Mouse (Mus musculus): ENCODE results near the gene St6galnac6. TPM values are rescaled to one million over a fixed set of nuclear protein-coding genes. Genes with fewer than 3 reads are reported as not detected.

The St6galnac6 gene
- polyA plus RNA-seq (2015; fragmentation: Nextera tagmentation; extraction: Ambion mirVana) = 21.6 and 23.7 TPM in 2 replicates

GRCm38 (mm10) chr2:32599409-32599808 is at the start of gene St6galnac6:
TSS of gene St6galnac6 (plus strand) at chr2:32599709.

DNA sequence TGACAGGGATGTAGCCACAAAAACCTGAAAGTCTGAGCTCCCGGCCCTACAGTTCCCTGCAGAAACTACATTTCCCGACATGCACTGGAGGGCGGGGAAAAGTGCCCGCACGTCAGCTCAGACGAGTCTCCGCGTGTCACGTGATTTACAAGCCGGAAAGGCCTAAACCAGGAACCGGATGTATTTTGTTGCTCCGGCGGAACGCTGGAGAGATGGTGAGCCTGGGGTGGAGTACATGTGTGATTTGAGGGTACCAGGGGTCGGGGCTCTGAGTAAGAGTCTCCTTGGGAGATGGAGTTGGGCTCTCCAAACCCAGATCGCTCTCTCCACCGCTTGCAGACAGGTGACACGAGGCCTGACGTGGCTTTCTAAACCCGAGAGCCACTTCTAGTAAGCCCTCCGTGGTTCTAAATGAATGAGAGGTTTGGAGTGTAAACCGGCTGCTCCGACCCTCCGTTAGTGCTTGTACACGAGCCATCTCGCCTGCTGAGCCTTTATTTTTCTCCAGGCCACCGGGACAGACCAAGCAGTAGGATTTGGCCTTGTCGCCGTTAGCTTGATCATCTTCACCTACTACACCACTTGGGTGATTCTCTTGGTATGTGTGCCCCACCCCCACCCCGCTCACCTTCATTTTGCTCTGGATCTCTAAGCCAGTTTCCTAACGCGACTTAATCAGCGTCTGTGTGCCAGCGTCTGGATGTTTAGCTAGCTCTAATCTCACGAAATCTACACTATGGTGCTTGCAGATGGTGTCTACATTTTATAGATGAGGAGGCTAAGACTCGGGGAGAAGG is 28.6 kb upstream of the St6galnac6 start, which contains the start of gene Dpm2:
Gene Dpm2, plus strand, starts transcription at position 161 of the 797 bp plus-strand sequence.

DNA sequence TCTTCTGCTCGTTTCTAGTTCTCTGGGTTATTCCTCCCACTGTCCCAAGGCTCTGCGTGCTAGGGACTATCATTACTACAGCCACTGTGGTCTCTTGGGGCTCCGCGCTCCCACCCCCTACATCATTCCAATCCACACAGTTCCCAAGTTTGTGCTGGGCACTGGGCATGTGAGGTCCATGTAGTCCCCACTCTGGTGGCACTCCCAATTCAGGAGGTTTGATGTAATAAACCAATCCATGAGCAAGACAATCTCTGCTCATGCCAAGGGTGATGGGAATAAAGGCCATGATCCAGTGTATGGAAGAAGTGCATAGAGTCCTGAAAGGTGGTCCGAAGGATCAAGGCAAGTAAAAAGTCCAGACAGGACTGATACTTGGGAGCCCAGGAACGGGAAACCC is 25.0 kb upstream of the St6galnac6 start, which contains the start of gene Pip5kl1:
Gene Pip5kl1, plus strand, starts transcription at position 301 of the 400 bp plus-strand sequence.

DNA sequence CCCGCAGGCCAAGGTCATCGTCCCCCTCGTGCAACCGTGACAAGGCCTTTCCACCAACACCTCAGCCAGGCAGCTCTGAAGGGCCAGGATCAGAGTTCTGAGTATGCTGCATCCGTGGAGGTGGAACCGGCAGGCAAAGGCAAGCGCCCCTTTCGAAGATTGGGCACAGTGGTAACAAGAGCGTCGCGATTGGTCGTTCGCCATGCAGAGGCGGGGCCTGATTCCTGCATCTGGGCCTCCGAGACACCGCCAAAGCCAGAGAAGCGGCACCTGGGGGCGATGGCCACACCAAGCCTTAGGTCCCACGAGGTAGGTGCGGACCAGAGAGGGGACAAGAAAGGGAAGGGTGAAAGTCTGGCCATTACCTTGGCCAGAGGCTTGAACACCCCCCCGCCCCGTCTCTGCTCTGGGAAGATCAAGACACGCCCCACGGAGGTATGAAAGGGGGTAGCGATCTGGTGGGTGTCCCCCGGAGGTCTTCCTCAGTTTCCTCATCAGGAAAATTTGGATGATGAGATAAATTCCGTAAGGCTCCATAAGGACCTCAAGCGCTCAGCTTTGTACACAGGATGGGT is 23.8 kb upstream of the St6galnac6 start, which contains the start of gene 9430097D07Rik:
Gene 9430097D07Rik, minus strand, starts transcription at position 99 of the 575 bp plus-strand sequence.

GRCm38 (mm10) chr2:32586871-32587351 is 12.6 kb upstream of the St6galnac6 start, which contains the start of gene St6galnac4:
TSS of gene St6galnac4 (plus strand) at chr2:32587095.

DNA sequence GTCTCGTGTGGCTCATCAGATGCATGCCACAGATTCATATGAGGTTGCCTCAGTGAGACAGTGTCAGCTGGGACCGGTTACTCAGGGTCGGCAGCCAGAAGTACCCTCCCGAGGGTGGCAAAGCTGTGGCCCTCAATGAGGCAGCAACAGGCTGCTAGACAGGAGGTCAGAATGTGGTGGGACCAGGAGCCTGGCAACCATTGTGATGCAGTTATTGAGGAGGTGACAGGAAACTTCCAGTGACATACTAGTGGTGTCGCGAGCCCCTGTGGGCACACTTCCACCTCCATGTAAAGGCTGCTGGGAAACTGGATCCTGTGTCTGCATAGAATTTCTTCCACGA is 22.0 kb downstream of the St6galnac6 start, which contains the start of gene Ak1:
Gene Ak1, plus strand, starts transcription at position 242 of the 343 bp plus-strand sequence.

DNA sequence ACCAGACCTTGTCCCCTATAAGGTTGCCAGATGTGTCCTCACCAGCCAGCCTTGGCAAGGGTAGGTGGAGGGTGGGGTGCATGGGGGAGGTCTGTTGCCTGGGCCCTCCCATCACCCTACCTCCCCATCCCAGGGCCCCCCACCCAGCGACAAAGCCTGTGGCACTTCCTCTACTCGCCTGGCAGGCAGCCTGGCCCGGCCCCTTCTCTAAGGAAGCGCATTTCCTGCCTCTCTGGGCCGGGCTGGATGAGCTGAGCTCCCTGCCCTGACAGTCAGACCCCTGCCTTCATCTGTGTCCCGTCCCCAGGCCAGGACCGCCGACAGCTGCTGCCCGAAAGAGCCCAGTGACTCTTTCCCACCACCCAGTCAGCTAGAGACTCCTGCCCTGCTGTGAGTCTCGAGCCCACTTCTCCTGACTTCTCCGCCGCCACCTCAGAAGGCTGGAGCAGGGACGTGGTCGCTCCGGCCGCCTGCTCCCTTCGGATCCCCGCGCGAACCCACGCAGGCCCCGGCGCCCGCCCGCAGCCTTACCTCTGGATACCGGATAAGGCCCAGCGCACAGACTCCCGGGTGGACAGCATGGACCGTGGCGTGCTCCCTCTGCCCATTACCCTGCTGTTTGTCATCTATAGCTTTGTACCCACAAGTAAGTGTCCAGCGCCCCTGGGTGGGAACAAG is 47.0 kb downstream of the St6galnac6 start, which contains the start of gene Eng:
Gene Eng, plus strand, starts transcription at position 217 of the 678 bp plus-strand sequence.

MicroRNA genes within 50 kb of the gene (microRNA counts, 519-probe panel; counts per million panel counts)
- 40.5 counts per million for microRNA mmu-miR-1954

Small RNA genes within 50 kb of the gene (microRNA-seq; reads per million reads assigned to microRNA genes)
- not detected for gene Mir1954

Other genes starting within 250 kb of the St6galnac6 start
- gene Ciz1, start 247.4 kb upstream of the St6galnac6 start, polyA plus RNA-seq (2015; fragmentation: Nextera tagmentation; extraction: Ambion mirVana) = 28.7 and 35.2 TPM in 2 replicates
- 148 and 151 TPM in 2 replicates for gene Dnm1, start 246.4 kb upstream of the St6galnac6 start, polyA plus RNA-seq (2015; fragmentation: Nextera tagmentation; extraction: Ambion mirVana)
- 300 and 324 TPM in 2 replicates for gene 1110008P14Rik, start 217.8 kb upstream of the St6galnac6 start, polyA plus RNA-seq (2015; fragmentation: Nextera tagmentation; extraction: Ambion mirVana)
- gene Lcn2, start 211.5 kb upstream of the St6galnac6 start, polyA plus RNA-seq (2015; fragmentation: Nextera tagmentation; extraction: Ambion mirVana) = 1.2 and 2.4 TPM in 2 replicates
- gene Ptges2, start 203.8 kb upstream of the St6galnac6 start, polyA plus RNA-seq (2015; fragmentation: Nextera tagmentation; extraction: Ambion mirVana) = 65.6 and 72.8 TPM in 2 replicates
- 3.4 and 4.1 TPM in 2 replicates for gene Naif1, start 149.3 kb upstream of the St6galnac6 start, polyA plus RNA-seq (2015; fragmentation: Nextera tagmentation; extraction: Ambion mirVana)
- 45.4 and 50.9 TPM in 2 replicates for gene Slc25a25, start 148.3 kb upstream of the St6galnac6 start, polyA plus RNA-seq (2015; fragmentation: Nextera tagmentation; extraction: Ambion mirVana)
- gene Fam102a, start 64.4 kb upstream of the St6galnac6 start, polyA plus RNA-seq (2015; fragmentation: Nextera tagmentation; extraction: Ambion mirVana) = 8.4 and 9.0 TPM in 2 replicates
- 146 and 153 TPM in 2 replicates for gene Dpm2, start 28.9 kb upstream of the St6galnac6 start, polyA plus RNA-seq (2015; fragmentation: Nextera tagmentation; extraction: Ambion mirVana)
- 15.4 and 21.2 TPM in 2 replicates for gene Pip5kl1, start 24.9 kb upstream of the St6galnac6 start, polyA plus RNA-seq (2015; fragmentation: Nextera tagmentation; extraction: Ambion mirVana)
- 1.2 TPM in 2 replicates for gene 9430097D07Rik, start 24.0 kb upstream of the St6galnac6 start, polyA plus RNA-seq (2015; fragmentation: Nextera tagmentation; extraction: Ambion mirVana)
- 43.1 and 45.8 TPM in 2 replicates for gene St6galnac4, start 12.6 kb upstream of the St6galnac6 start, polyA plus RNA-seq (2015; fragmentation: Nextera tagmentation; extraction: Ambion mirVana)
- 109 and 116 TPM in 2 replicates for gene Ak1, start 22.0 kb downstream of the St6galnac6 start, polyA plus RNA-seq (2015; fragmentation: Nextera tagmentation; extraction: Ambion mirVana)
- 22.6 and 25.0 TPM in 2 replicates for gene Eng, start 46.9 kb downstream of the St6galnac6 start, polyA plus RNA-seq (2015; fragmentation: Nextera tagmentation; extraction: Ambion mirVana)
- gene Fpgs, start 104.4 kb downstream of the St6galnac6 start, polyA plus RNA-seq (2015; fragmentation: Nextera tagmentation; extraction: Ambion mirVana) = 20.9 and 21.2 TPM in 2 replicates
- 64.5 and 66.3 TPM in 2 replicates for gene Cdk9, start 113.4 kb downstream of the St6galnac6 start, polyA plus RNA-seq (2015; fragmentation: Nextera tagmentation; extraction: Ambion mirVana)
- gene Sh2d3c, start 121.3 kb downstream of the St6galnac6 start, polyA plus RNA-seq (2015; fragmentation: Nextera tagmentation; extraction: Ambion mirVana) = 50.6 and 52.5 TPM in 2 replicates
- 3.0 and 4.6 TPM in 2 replicates for gene 6330409D20Rik, start 141.3 kb downstream of the St6galnac6 start, polyA plus RNA-seq (2015; fragmentation: Nextera tagmentation; extraction: Ambion mirVana)
- gene Tor2a, start 157.5 kb downstream of the St6galnac6 start, polyA plus RNA-seq (2015; fragmentation: Nextera tagmentation; extraction: Ambion mirVana) = 52.3 and 58.5 TPM in 2 replicates
- gene Ttc16, start 175.9 kb downstream of the St6galnac6 start, polyA plus RNA-seq (2015; fragmentation: Nextera tagmentation; extraction: Ambion mirVana) = 0.48 and 0.62 TPM in 2 replicates
- 4.9 and 6.7 TPM in 2 replicates for gene Ptrh1, start 176.1 kb downstream of the St6galnac6 start, polyA plus RNA-seq (2015; fragmentation: Nextera tagmentation; extraction: Ambion mirVana)
- 1.5 and 1.6 TPM in 2 replicates for gene Cfap157, start 184.7 kb downstream of the St6galnac6 start, polyA plus RNA-seq (2015; fragmentation: Nextera tagmentation; extraction: Ambion mirVana)
- 346 and 388 TPM in 2 replicates for gene Stxbp1, start 247.5 kb downstream of the St6galnac6 start, polyA plus RNA-seq (2015; fragmentation: Nextera tagmentation; extraction: Ambion mirVana)